Mouse (Mus musculus): ENCODE results near the gene Gpr22.

Gene Gpr22

DNA sequence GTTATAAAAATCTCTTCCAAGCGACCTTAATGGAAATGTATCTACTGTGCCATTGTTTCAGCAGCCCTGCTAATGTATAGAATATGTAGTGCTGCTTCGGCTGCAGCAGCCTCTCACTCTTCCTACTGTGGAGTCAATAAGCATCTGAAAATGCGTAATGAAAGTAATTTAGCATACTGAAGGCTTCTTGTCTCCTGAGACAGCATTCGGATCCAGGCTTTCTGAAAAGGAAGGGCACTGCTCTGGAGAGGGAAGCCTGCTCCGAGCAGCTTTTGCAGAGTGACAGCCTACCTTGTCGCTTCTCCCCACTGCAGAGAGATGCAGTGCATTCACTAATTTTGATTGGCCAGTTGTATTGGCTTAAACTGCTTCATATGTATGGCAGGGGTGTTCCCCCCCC, at the start of gene Gpr22:
TSS of gene Gpr22 (minus strand) at position 348 of the 400 bp plus-strand sequence.
- DNase-seq (ENCODE audit: low read depth, low spot score): no peak

DNA sequence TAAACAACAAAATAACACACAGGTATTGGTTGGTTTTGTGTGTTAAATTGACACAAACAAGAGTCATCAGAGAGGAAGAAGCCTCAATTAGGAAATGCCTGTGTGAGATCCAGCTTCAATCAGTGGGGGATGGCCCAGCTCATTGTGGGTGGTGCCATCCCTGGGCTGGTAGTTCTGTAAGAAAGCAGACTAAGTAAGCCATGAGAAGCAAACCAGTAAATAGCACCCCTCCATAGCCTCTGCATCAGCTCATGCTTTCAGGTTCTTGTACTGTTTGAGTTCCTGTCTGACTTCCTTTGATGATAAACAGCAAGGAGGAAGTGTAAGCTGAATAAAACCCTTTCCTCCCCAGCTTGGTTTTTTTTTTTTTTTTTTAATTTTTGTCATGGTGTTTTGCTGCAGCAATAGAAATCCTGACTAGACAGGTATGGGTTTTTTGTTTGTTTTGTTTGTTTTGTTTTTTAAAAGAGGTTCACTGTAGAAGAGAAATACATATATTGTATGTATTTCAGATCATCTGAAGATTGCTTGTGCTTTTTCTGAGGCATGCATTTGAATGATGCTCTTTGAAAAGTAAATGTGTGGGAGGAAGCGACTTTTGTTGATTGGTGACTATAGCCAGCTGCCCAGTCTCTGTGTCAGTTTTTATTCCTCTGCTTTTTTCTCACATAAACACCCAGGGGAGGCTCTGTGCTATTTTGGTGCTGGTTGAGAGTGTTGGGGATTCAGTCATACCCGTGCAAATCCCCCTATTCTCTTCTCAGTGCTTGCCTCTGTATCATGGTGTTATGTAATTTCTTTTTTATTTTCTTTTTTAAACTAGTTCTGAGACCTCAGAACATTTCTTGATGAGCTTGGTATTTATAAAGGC, 42.4 kb upstream of the Gpr22 start:
- DNase-seq (ENCODE audit: low read depth, low spot score): no peak

DNA sequence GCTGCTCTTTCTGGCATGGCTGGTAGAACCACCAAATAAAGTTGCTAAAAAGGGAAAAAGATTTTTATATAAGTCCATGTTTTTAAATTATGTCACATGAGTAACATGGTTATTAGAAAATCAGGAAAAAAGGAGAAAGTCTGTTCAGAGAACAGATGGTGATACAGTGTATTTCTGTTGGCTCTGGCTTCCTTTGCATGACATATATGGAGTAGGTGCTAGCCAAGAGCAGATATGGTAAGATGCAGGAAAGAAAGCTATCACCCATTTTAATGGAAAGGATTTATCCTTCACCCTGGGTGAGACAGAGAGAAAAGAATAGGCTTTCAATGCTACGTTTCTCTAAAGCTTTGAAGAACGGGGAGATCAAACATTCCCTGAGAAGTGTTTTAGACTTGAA, 40.7 kb upstream of the Gpr22 start:
- no peak for DNase-seq (ENCODE audit: low read depth, low spot score)

DNA sequence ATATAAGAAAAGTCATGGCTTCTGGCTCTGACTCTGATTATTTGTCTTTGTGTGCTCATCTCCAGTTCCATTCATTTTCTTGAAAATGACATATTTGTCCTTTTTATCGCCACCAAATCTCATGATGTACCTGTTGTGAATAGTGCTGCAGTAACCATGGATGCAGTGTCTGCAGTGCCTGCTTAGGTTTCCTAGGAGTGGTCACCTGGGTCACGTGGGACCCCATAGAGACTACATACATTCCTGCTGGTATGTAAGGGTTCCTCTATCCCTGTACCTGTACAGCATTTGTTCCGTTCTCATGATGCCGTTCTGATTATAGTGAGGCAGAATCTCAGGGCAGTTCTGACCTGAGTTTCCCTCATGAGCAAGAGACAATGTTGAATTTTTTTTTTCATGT, 36.1 kb upstream of the Gpr22 start:
- no peak for DNase-seq (ENCODE audit: low read depth, low spot score)

DNA sequence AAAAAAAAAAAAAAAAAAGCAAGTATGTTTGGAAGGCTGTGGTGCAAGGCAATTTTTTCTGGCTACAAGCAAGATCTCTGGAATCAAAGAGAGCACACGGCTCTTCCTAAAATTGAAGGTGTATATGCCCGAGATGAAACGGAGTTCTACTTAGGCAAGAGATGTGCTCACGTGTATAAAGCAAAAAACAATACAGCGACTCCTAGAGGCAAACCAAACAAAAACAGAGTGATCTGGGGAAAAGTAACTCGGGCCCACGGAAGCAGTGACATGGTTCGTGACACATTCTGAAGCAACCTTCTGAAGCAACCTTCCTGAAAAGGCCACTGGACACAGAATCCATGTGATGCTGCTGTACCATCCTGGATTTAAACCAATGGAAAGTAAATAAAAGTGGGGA, 33.6 kb upstream of the Gpr22 start:
- no peak for DNase-seq (ENCODE audit: low read depth, low spot score)

DNA sequence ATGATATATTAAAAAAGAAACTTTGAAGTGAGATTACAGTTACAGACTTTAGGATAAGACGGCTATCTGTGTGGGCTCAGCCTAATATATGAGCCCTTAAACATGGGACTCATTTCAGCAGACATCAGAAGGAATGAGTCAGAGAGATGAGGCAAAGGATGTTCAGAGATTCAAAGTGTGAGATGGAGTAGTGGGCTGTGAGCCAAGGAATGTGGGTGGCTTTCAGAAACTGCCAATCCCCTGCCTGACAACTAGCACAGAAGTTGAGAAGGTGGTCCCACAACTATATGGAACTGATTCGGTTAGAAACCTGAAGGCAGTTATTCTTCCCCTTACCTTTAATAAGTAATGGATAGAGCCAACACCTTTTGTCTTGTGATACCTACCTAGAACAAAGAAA, 20.9 kb upstream of the Gpr22 start:
- no peak for DNase-seq (ENCODE audit: low read depth, low spot score)

DNA sequence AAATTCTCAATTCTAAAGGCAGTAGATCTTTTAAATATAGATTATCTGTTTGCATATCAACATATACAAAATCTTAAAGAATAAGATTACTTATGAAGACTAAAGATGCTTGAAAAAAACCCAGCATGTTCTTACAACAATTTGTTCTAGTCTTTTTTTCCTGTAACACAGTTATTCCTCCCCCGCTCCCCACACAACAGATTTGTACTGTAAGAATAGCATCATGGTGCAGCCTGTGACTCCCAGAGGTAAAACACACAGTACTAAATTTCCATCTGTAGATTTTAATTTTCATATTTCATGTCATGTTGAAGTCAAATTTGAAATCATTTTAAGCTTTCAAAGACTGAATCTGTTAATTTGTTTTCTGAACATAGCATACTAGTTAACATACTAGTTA, 16.4 kb upstream of the Gpr22 start:
- no peak for DNase-seq (ENCODE audit: low read depth, low spot score)

DNA sequence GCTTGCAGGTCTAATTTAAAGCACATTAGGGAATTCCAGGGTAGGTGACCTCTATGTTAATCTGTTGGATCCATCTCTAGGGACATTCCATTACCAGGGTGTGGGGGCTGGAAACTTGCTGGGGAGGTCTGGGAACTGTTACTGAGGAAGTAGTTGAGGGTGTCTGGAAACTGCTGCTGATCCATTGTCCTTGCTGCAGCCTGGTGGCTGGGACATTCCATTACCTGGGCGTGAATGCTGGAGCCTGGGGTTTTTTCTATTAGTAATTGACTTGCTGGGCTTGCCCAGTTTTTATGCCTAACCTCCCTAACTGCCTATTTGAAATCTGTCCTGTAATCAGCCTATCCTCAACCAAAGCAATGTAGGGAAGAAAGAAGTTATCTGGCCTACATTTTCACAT, 13.0 kb upstream of the Gpr22 start:
- DNase-seq (ENCODE audit: low read depth, low spot score): no peak

DNA sequence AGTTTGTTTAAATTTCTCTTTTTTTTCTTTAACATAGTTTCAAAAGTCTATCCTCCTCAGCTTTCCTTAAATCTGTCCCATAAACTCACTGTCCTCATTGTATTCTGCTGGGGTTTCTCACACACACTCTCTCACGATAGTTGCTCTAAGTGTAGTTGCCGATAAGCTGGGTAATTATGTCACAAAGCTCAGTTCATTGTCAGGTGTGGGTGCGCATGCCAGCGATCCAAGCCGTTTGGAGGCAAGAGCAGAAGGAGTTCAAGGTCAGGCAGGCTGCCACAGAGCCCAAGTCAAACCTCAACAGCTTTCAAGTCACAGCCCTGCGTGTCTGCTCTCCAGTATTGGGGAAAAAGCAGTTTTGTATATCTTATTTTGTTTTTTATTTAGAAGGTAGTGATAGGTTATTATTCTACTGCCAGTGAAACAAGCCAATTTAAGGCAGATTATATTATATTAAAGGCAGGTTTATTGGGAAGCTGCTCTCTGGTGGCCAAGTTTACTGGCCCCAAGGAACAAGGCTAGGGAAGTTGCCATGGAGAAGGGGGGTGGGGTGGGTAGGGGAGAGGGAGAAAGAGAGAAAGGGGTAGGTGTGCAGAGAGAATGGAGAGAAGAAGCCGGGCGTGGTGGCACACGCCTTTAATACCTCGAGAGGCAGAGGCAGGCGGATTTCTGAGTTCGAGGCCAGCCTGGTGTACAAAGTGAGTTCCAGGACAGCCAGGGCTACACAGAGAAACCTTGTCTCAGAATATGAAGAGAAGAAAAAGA, 11.9 kb upstream of the Gpr22 start:
- no peak for DNase-seq (ENCODE audit: low read depth, low spot score)

DNA sequence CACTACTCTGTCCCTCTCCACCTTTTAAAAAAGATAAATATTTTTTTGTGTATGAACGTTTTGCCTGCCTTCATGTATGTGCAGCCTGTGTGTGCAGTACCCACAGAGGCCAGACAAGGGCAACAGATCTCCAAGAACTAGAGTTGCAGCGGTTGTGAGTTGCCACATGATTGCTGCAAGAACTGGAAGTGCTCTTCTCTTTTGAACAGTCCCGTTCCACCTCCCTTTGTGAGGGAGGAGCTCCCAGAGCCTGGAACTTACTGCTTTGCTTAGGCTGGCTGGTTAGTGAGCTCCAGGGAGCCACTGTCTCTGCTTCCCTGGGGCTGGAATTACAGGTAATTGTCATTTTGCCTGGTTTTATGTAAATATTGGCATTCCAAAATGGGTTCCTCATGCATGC, 10.8 kb upstream of the Gpr22 start:
- no peak for DNase-seq (ENCODE audit: low read depth, low spot score)

DNA sequence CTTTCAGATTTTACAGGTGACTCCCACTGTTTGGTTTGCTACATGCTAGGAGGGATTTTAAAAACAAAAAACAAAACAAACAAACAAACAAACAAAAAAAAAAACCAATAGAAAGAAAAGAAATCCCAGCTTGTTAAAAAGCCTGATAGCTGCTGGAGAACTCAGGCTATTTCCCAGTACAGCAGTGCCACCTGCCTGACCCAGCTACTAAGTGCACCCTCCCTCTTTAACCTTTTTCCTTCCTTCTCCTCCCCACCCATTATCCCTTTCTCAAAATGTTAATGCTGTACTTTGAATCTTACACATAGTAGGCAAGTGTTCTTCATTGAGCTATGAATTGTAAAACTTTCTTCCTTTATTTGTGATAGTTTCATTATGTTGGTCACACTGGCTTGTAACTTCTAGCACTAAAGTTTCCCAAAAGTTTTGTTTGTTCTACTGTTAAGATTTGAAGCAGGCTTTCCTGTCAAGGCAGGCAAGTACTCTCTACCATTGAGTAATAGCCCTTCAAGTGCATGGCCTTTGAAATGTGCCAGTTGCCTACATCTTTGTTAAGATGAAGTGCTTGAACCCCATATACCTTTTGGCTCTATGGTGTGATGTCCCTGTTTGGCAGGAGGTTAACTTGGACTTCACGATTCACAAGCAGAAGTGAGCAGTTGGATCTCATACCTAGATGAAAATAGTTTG, 6.0 kb upstream of the Gpr22 start:
- no peak for DNase-seq (ENCODE audit: low read depth, low spot score)

DNA sequence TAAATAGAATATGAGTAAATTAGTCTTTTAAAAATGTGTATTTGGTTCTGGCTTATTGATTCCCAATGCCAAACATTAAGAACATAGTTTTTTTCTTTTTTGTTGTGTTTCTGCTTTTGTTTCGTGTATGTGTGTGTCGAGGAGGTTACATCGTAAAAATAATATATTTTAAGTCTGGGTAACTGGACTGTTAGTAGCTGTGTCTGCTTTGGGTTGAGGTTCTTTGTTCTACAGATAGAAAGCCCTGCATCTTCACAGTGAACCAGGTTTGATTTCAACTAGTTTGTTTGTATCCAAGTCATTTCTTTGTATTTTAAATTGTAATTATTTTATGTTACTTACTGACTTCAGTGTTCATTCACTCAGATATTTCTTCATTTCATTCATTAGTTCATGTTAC, 323 bp upstream of the Gpr22 start:
- no peak for DNase-seq (ENCODE audit: low read depth, low spot score)

DNA sequence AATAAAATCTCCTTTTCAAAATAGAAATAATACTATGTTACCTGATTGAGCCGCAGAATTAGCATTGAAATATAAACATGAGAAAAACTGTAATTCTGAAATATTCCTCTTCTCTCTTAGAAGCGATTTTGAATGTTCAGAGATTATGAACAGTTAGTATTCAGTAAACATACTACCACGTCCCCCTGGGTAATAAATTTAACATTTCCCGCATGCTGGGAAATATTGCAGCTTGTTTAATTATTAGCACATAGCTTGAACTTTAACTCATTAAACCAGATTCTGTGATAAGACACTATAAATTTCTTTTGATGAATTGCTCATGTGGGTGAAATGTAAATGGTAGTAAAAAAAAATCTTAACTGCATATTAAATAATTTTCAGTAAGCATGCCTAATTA, 1.0 kb downstream of the Gpr22 start:
- no peak for DNase-seq (ENCODE audit: low read depth, low spot score)

DNA sequence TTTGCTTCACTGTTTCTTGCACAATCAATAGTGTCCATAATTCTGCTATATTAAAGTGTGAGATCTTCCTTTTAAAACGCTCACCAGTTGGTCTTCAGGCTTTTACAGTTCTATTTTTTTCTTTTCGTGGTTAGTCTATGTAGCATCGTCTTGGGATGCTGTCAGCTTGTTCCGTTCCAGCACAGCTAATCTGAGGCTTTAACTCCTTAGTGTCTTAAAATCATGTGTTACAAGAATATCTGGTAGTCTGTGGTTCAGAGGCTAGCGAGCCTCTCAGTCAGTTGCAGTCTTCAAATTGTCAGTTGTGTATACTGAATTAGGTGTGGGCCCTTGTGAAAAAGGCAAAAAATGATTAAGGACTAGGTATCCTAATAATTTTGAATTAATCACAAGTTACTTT, 1.5 kb downstream of the Gpr22 start:
- DNase-seq (ENCODE audit: low read depth, low spot score): no peak

DNA sequence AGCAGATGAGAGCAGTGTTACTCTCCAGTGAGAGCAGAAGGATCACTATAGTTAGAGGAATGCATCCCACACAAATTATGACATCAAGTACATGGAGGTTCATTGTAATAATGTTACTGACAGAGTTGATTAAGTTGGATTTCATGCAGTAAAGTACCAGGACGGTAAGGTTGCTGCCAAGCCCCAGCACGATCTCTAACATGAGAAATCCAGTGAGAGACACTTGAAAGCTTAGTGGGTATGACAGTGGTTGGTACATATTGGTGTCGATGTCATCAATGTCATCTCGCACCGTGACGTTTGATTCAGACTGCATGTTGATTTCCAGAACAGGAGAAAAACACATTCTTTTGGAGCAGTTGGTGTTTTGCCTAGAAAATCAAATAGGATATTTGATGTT, 4.1 kb downstream of the Gpr22 start:
- no peak for DNase-seq (ENCODE audit: low read depth, low spot score)

DNA sequence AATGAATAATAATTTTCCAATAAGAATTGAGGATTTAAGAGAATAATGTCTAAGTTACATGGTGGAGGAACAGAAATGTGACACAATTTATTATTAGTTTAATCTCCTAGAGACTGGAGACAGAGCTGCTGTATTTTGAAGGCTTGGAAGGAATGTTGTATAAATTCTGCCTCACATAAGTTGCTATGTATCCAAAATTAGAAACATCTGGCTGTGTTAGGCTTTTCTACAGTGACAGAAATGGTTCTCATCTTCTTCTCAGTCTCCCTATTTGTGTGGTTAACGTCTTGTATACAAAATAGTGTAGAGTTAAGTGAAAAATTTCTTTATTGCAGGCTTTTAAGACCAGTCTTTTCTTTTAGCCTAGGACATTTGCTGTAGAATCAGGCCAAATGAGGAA, 6.2 kb downstream of the Gpr22 start:
- no peak for DNase-seq (ENCODE audit: low read depth, low spot score)

DNA sequence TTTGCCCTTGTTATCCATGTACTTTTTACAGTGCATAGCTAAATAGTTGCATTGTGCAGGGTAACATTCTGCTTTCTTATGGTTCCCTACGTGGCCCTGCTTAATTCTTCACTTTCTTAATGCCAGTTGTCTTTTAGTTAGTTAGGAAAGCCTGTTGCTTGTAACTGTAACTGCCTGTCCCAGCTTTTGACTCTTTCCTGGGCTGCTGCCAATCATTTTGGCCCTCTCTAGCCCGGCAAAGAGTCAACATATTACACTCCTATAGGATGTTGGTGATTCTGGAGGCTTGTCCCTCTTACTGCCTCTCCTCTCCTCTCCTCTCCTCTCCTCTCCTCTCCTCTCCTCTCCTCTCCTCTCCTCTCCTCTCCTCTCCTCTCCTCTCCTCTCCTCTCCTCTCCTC, 7.6 kb downstream of the Gpr22 start:
- no peak for DNase-seq (ENCODE audit: low read depth, low spot score)

DNA sequence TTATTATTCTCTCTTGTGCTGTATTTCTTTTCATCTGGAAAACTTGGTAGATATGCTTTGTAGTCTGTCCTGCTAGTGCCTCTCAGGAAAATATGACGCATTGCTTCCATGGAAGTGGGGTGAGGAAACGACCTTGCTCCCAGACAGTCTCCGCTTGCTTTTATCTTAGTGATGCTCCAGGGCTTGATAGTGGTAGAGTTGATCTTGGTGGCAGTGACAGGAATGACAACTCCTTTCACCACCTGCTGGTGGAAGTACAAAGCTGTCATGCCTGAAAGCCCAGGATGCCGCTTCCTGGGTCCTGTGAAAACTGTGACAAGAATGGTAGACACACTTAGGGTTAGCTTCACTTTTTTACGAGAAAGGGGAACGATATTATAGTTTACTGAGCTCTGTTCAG, 9.8 kb downstream of the Gpr22 start:
- DNase-seq (ENCODE audit: low read depth, low spot score): no peak

DNA sequence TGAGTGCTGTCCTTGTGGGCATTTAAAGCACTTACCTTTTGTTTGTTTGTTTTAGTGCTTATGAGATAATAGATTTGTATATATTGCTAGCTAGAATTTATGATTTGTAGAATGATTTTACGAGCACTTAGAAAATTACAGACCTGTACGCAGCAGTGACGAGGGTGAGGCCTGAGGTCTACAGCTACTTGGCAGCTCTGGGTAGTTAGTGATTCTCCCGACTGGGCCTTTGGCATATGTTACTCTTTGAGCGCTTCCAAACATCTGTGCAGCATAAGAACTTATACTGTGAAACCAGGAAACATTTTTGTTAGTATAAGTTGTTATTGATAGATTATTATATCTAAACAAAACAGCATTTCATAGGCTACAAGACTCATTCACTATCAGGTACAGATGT, 12.3 kb downstream of the Gpr22 start:
- no peak for DNase-seq (ENCODE audit: low read depth, low spot score)

DNA sequence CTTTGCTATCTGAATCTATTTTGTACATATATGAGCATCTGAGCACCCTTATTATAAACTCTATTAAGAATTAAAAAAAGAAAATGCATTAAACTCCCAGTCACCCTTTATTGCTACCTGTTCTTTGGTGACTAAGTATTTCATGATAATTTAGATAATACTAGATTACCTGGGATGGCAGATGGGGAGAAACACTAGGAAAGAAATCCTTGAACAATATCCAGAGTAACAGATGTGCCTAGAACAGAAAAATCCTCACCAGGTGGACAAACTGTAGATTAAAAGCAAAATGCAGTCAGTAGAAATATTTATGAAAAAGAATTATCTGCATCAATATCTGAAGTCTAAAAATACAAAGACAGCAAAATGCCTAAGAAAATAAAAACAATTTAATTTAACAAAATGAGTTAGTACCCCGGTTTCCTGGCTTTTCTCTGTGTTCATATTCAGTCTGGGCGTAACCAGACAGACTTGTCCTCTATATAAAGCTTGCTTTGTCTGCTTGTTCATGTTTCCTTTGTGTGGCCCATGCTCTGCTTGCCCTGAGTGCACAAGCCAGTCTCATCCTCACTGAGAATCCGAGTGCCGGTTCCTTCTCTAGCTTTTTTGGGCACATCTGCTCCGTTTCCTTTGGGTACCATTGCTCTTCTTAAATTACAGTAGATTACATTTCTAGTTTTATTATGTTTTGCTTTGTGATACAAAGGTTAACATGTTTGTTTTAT, 13.0 kb downstream of the Gpr22 start:
- peak; percentile 12 for DNase-seq (ENCODE audit: low read depth, low spot score)

DNA sequence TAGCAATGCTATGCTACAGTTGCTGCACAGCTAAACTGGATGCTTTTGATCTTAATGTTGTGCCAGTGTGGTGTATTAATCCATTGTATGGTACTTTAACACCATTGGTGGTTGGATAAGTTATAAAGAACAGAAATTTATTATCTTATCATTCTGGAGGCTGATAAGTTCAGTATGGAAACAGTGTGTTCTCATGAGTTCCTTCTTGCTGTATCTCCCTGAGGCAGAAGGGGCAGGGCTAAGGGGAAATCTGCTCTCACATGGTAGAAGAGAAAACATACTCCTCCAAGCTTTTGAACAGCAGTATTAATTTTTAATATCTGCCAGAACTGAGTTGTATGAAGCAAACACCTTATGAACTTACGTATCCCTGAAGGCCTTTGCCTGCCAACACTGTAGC, 20.5 kb downstream of the Gpr22 start:
- no peak for DNase-seq (ENCODE audit: low read depth, low spot score)

DNA sequence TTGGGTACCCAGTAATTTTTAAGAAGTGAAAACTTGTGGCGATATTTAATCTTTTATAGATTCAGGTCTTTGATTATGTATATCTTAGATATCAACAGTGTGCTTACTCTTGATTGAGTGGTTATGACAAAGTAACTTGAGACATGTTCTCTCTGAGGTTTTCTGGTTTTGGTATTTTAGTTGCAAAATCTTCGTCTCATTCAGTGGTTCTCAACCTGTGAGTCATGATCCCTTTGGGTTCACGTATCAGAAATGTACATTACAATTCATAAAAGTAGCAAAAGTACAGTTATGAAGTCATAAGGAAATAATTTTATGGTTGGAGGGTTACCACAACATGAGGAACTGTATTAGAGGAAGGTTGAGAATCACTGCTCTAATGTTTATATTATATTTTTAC, 27.1 kb downstream of the Gpr22 start:
- no peak for DNase-seq (ENCODE audit: low read depth, low spot score)
